Mouse (Mus musculus) frontal cortex, postnatal 10 days (tissue): ENCODE measurements around the gene Gm17490.
"Not testable (repeated sequence)": the region's sequence is repeated elsewhere in the genome, so short reads cannot be mapped to it uniquely, and the experiment has no call there.

Source experiments
- DNase-seq, 2 experiments: peaks; one replicate each; pipeline ENCODE4 v3.0.0; 2022; ENCODE audit warnings: low spot score in 2 of 2, mixed read lengths in 1 of 2

Gm17490 gene

GRCm38 (mm10) chr2:11635035-11635434, 9.0 kb upstream of the Gm17490 start:
- no peak for DNase-seq

- DNase-seq: no peak
Measured at GRCm38 (mm10) chr2:11623726-11624125, 2.3 kb downstream of the Gm17490 start.

DNA sequence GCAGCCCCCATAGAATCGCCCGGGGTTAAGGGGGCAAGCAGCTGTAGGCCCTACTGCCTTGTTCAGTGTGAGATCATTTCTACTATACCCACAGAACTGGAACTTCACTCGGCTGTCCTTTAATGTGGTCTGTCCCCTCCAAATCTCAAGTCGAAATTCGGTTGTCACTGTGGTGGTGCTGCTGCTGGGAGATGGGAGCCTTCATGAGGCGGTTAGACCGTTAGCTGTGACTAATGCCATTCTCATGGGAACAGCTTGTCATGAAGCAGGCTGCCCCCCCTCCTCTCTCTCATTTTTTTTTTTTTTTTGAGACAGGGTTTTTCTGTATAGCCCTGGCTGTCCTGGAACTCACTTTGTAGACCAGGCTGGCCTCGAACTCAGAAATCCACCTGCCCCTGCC, 2.9 kb downstream of the Gm17490 start:
- DNase-seq: no peak

- no peak for DNase-seq
Measured at GRCm38 (mm10) chr2:11619598-11619997, 6.5 kb downstream of the Gm17490 start.

- DNase-seq: no peak
Measured at GRCm38 (mm10) chr2:11616846-11617245, 9.2 kb downstream of the Gm17490 start.

- DNase-seq: not testable (repeated sequence)
Measured at GRCm38 (mm10) chr2:11612939-11613338, 13.1 kb downstream of the Gm17490 start.

GRCm38 (mm10) chr2:11606718-11607117, 19.3 kb downstream of the Gm17490 start:
- not testable (repeated sequence) for DNase-seq

DNA sequence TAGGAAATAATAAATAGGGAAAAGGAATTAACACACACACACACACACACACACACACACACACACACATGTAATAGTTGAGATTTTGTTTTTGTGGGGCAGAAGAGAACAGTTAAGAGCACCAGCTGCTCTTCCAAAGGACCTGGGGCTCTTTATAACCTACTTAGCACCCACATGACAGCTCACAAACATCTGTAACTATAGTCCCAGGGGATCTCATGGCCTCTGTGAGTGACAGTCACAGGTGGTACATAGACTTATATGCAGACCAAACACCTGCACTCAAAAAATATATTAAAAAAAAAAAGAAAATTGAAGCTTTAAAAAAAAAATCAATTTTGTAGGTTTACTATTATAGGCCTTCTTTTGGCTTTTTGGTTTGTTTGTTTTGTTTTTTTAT, 21.2 kb downstream of the Gm17490 start:
- DNase-seq: no peak

- no peak for DNase-seq
Measured at GRCm38 (mm10) chr2:11604053-11604452, 22.0 kb downstream of the Gm17490 start, which contains the start of gene Rbm17. TSS of gene Rbm17 (minus strand) at chr2:11604153.

GRCm38 (mm10) chr2:11602506-11603489, 23.3 kb downstream of the Gm17490 start:
- peak; percentile 86 to 94 for DNase-seq

DNA sequence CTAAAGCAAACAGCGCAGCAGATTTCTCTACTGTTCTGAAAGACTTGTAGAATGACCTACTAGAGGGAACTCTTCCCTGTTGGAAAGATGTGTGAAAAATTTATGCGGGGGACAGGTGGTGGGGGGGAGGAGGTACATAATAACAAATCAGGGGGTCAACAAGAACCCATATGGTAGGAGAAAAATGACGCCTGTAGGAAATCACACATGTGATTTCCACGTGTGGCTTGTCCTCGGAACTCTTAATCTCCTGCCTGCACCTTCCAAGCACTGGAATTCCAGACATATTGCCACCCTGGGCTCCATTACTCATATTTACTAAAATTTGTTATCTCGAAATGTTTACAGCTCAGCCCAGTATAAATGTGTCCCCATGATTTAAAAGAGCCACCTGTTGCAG, 24.3 kb downstream of the Gm17490 start:
- DNase-seq: no peak

- no peak for DNase-seq
Measured at GRCm38 (mm10) chr2:11597906-11598305, 28.2 kb downstream of the Gm17490 start.

GRCm38 (mm10) chr2:11596690-11597089, 29.4 kb downstream of the Gm17490 start:
- DNase-seq: no peak

DNA sequence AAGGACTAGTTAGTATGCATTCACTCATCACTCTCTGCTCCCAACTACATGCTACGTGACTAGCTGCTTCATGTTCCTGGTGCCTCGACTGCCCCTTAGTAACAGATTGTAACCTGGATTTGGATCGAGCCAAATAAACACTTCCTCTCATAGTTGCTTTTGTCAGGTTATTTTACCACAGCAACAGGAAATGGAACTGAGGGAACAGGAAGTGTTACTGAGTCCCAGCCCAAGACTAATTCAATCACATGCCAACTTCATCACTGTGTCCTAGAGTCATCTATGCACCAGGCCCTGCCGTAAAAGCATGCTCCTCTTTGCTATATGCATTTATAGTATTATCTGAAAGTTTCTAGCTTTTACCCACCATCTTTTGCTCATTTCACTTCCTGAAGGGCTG, 38.1 kb downstream of the Gm17490 start:
- no peak for DNase-seq

DNA sequence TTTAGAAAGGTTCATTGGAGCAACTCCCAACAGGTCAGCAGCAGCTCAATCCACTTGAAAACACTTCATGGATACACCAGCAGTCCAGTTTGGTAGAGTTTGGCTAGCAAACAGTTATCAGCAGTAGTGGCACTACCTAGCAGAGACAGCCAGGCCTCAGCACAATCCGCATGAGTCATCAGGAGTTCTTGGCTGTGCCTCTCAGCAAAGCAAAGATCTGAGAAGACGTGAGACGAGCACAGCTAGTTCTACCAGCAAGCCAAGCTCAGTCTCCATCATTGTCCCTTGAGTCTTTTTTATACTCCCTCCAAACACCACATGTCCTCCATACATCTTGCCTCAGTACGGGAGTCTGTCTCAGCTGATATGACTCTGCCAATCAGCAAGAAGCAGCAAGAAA, 46.7 kb downstream of the Gm17490 start:
- DNase-seq: no peak

GRCm38 (mm10) chr2:11578187-11578586, 47.9 kb downstream of the Gm17490 start:
- no peak for DNase-seq
